Mouse (Mus musculus): ENCODE results near the gene Pgpep1. TPM values are rescaled to one million over a fixed set of nuclear protein-coding genes. Genes with fewer than 3 reads are reported as not detected.
A peak's percentile ranks its signal among the peaks of the same experiment; 100 is the strongest.

Gene Pgpep1
- polyA plus RNA-seq, 1 experiment from 2014 or later: 60.3 TPM

- peak overlapping the region; percentile 80 for H3K4me2 ChIP-seq (ENCODE audit: low read length)
- WGBS: under 1% methylated on average over 58 of the region's 59 CpGs
- H3K27ac ChIP-seq (ENCODE audit: low read length): peak overlapping the region; percentile 97
- peak overlapping the region; percentile 62 for H3K4me3 ChIP-seq (replicated peaks; ENCODE audit: low read length)
- no peaks in the 10 kb centered on the region for H3K27me3 ChIP-seq (replicated peaks; ENCODE audit: control insufficient read depth, insufficient read depth, low read length)
- H3K9ac ChIP-seq (replicated peaks; ENCODE audit: low read depth, low read length): peak overlapping the region; percentile 93
- no peaks in the 10 kb centered on the region for H3K36me3 ChIP-seq (ENCODE audit: control insufficient read depth, insufficient read depth)
- ATAC-seq: peak; percentile 11; the same call in 1 of the 2 replicates
- H3K4me1 ChIP-seq (replicated peaks; ENCODE audit: control insufficient read depth, insufficient read depth, low read length): peaks cover 49% of the 10 kb centered on the region
- no peaks in the 10 kb centered on the region for H3K9me3 ChIP-seq (ENCODE audit: control insufficient read depth, low read length)
These were observed 39.8 kb upstream of the Pgpep1 start for GRCm38 (mm10) chr8:70699834-70700554.

- ATAC-seq: peak; percentile 1
- under 1% methylated on average over 74 of the region's 89 CpGs for WGBS
- peak overlapping the region; percentile 93 for H3K9ac ChIP-seq (replicated peaks; ENCODE audit: low read depth, low read length)
- H3K9me3 ChIP-seq (ENCODE audit: control insufficient read depth, low read length): no peaks in the 10 kb centered on the region
- peak overlapping the region; percentile 97 for H3K27ac ChIP-seq (ENCODE audit: low read length)
- H3K36me3 ChIP-seq (ENCODE audit: control insufficient read depth, insufficient read depth): no peaks in the 10 kb centered on the region
- peak overlapping the region; percentile 80 for H3K4me2 ChIP-seq (ENCODE audit: low read length)
- peak overlapping the region; percentile 62 for H3K4me3 ChIP-seq (replicated peaks; ENCODE audit: low read length)
- H3K4me1 ChIP-seq (replicated peaks; ENCODE audit: control insufficient read depth, insufficient read depth, low read length): peaks cover 49% of the 10 kb centered on the region
- no peaks in the 10 kb centered on the region for H3K27me3 ChIP-seq (replicated peaks; ENCODE audit: control insufficient read depth, insufficient read depth, low read length)
These were observed 39.1 kb upstream of the Pgpep1 start for GRCm38 (mm10) chr8:70699116-70699833.

- Histone ChIP-seq H3K4me3 (replicated peaks; ENCODE audit: low read length) (peak within 1 kb of the TSS; percentile 62), H3K27me3 (replicated peaks; ENCODE audit: control insufficient read depth, insufficient read depth, low read length) (no peaks in the 10 kb centered on the region), H3K27ac (ENCODE audit: low read length) (peak within 1 kb of the TSS; percentile 97), H3K4me2 (ENCODE audit: low read length) (peak within 1 kb of the TSS; percentile 80), H3K9me3 (ENCODE audit: control insufficient read depth, low read length) (no peaks in the 10 kb centered on the region), H3K4me1 (replicated peaks; ENCODE audit: control insufficient read depth, insufficient read depth, low read length) (peaks cover 49% of the 10 kb centered on the region), H3K9ac (replicated peaks; ENCODE audit: low read depth, low read length) (peak within 1 kb of the TSS; percentile 93), H3K36me3 (ENCODE audit: control insufficient read depth, insufficient read depth) (no peaks in the 10 kb centered on the region)
- under 1% methylated on average over 63 of the region's 69 CpGs for WGBS
- peak; percentile 85 for ATAC-seq
These were observed 38.3 kb upstream of the Pgpep1 start, which contains the start of gene Jund for GRCm38 (mm10) chr8:70698310-70699109. Gene Jund (plus strand): TSS chr8:70698949.

- peak overlapping the region; percentile 62 for H3K4me3 ChIP-seq (replicated peaks; ENCODE audit: low read length)
- no peaks in the 10 kb centered on the region for H3K9me3 ChIP-seq (ENCODE audit: control insufficient read depth, low read length)
- no peaks in the 10 kb centered on the region for H3K36me3 ChIP-seq (ENCODE audit: control insufficient read depth, insufficient read depth)
- no peaks in the 10 kb centered on the region for H3K27me3 ChIP-seq (replicated peaks; ENCODE audit: control insufficient read depth, insufficient read depth, low read length)
- H3K9ac ChIP-seq (replicated peaks; ENCODE audit: low read depth, low read length): peak overlapping the region; percentile 59
- 72% methylated on average over 12 of the region's 12 CpGs for WGBS
- H3K27ac ChIP-seq (ENCODE audit: low read length): peak overlapping the region; percentile 93
- peaks cover 45% of the 10 kb centered on the region for H3K4me1 ChIP-seq (replicated peaks; ENCODE audit: control insufficient read depth, insufficient read depth, low read length)
- peak overlapping the region; percentile 56 for H3K4me2 ChIP-seq (ENCODE audit: low read length)
- ATAC-seq: no peak
These were observed 37.4 kb upstream of the Pgpep1 start for GRCm38 (mm10) chr8:70697366-70698250.

GRCm38 (mm10) chr8:70696946-70697345, 36.8 kb upstream of the Pgpep1 start:
- no peak overlapping the region for H3K4me3 ChIP-seq (replicated peaks; ENCODE audit: low read length)
- no peaks in the 10 kb centered on the region for H3K9me3 ChIP-seq (ENCODE audit: control insufficient read depth, low read length)
- ATAC-seq: no peak
- H3K9ac ChIP-seq (replicated peaks; ENCODE audit: low read depth, low read length): peak overlapping the region; percentile 14
- H3K4me2 ChIP-seq (ENCODE audit: low read length): peak overlapping the region; percentile 51
- 17% methylated on average over 4 of the region's 4 CpGs for WGBS
- H3K4me1 ChIP-seq (replicated peaks; ENCODE audit: control insufficient read depth, insufficient read depth, low read length): peaks cover 44% of the 10 kb centered on the region
- no peaks in the 10 kb centered on the region for H3K36me3 ChIP-seq (ENCODE audit: control insufficient read depth, insufficient read depth)
- H3K27ac ChIP-seq (ENCODE audit: low read length): peak overlapping the region; percentile 43
- no peaks in the 10 kb centered on the region for H3K27me3 ChIP-seq (replicated peaks; ENCODE audit: control insufficient read depth, insufficient read depth, low read length)

- Histone ChIP-seq H3K27me3 (replicated peaks; ENCODE audit: control insufficient read depth, insufficient read depth, low read length) (no peaks in the 10 kb centered on the region), H3K4me1 (replicated peaks; ENCODE audit: control insufficient read depth, insufficient read depth, low read length) (peaks cover 44% of the 10 kb centered on the region), H3K36me3 (ENCODE audit: control insufficient read depth, insufficient read depth) (no peaks in the 10 kb centered on the region), H3K27ac (ENCODE audit: low read length) (peak overlapping the region; percentile 43), H3K9ac (replicated peaks; ENCODE audit: low read depth, low read length) (peak overlapping the region; percentile 14), H3K9me3 (ENCODE audit: control insufficient read depth, low read length) (no peaks in the 10 kb centered on the region), H3K4me3 (replicated peaks; ENCODE audit: low read length) (peak overlapping the region; percentile 13), H3K4me2 (ENCODE audit: low read length) (peak overlapping the region; percentile 51)
- ATAC-seq: no peak
- 6% methylated on average over 31 of the region's 31 CpGs for WGBS
These were observed 36.1 kb upstream of the Pgpep1 start for GRCm38 (mm10) chr8:70696019-70696885.

- no peaks in the 10 kb centered on the region for H3K36me3 ChIP-seq (ENCODE audit: control insufficient read depth, insufficient read depth)
- no peak for ATAC-seq
- WGBS: 36% methylated on average over 32 of the region's 32 CpGs
- peaks cover 41% of the 10 kb centered on the region for H3K4me1 ChIP-seq (replicated peaks; ENCODE audit: control insufficient read depth, insufficient read depth, low read length)
- H3K9me3 ChIP-seq (ENCODE audit: control insufficient read depth, low read length): no peaks in the 10 kb centered on the region
- H3K27ac ChIP-seq (ENCODE audit: low read length): no peak overlapping the region
- no peak overlapping the region for H3K9ac ChIP-seq (replicated peaks; ENCODE audit: low read depth, low read length)
- no peaks in the 10 kb centered on the region for H3K27me3 ChIP-seq (replicated peaks; ENCODE audit: control insufficient read depth, insufficient read depth, low read length)
- H3K4me3 ChIP-seq (replicated peaks; ENCODE audit: low read length): no peak overlapping the region
- no peak overlapping the region for H3K4me2 ChIP-seq (ENCODE audit: low read length)
These were observed 35.3 kb upstream of the Pgpep1 start for GRCm38 (mm10) chr8:70695318-70696018.

All from forebrain, embryonic 16.5 days (tissue).